Mouse (Mus musculus) heart, embryonic 10.5 days (tissue): ENCODE results near the gene Mecp2. TPM values are rescaled to one million over a fixed set of nuclear protein-coding genes. Genes with fewer than 3 reads are reported as not detected.
"Not testable (repeated sequence)": the region's sequence is repeated elsewhere in the genome, so short reads cannot be mapped to it uniquely, and the experiment has no call there.

ENCODE experiments used
- DNase-seq: peaks from one replicate; pipeline ENCODE4 v3.0.0-alpha.2; 2017; ENCODE audit warnings: low spot score
- H3K27ac ChIP-seq: fragments of 300-500 bp; sonication (generic); 2 replicates; pipeline ENCODE4 v1.5.1; 2016; ENCODE audit warnings: mild to moderate bottlenecking
- H3K27me3 ChIP-seq: fragments of 300-500 bp; sonication (generic); 2 replicates; pipeline ENCODE4 v1.6.1; 2016; ENCODE audit warnings: mild to moderate bottlenecking; ENCODE audit not compliant: poor library complexity, insufficient read depth, severe bottlenecking
- H3K36me3 ChIP-seq: fragments of 300-500 bp; sonication (generic); 2 replicates; pipeline ENCODE4 v1.6.1; 2016; ENCODE audit warnings: mild to moderate bottlenecking, moderate library complexity
- H3K4me1 ChIP-seq: fragments of 300-500 bp; sonication (generic); 2 replicates; pipeline ENCODE4 v1.6.1; 2016; ENCODE audit warnings: mild to moderate bottlenecking
- H3K4me3 ChIP-seq: fragments of 300-500 bp; sonication (generic); 2 replicates; pipeline ENCODE4 v1.5.1; 2016; ENCODE audit warnings: mild to moderate bottlenecking, moderate library complexity
- H3K9me3 ChIP-seq: fragments of 300-500 bp; sonication (generic); 2 replicates; pipeline ENCODE4 v1.6.1; 2016; ENCODE audit warnings: mild to moderate bottlenecking, moderate library complexity
- WGBS: fragments of 180-500 bp; shearing (Covaris S2); methylation state at CpG from one replicate; pipeline ENCODE4 v1.1.7; 2016; 5-methylcytosine and 5-hydroxymethylcytosine counted together
- polyA plus RNA-seq: library from polyadenylated mRNA; unstranded; fragments of >200 nt; fragmentation: Nextera tagmentation; extraction: Ambion mirVana; gene quantifications from 2 replicates; pipeline ENCODE4 v1.2.1, GENCODE M21; 2016

The Mecp2 gene
- 11.3 and 13.1 TPM in 2 replicates for polyA plus RNA-seq

DNA sequence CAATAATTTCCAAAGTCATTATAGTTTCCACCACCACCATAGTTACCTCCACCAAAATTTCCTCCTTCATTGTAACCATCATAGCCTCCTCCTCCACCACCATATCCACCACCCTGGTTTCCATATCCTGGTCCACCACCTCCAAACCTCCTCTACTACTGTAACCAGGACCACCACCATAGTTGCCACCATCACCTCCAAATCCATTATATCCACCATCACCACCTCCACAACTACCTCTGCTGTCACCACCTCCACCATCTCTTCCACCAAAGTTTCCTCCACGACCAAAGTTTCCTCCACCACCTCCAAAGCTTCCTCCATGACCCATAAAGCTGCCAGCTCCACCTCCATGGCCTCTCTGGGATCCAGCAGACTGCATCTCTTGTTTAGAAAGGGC, at the start of gene Mecp2:
Mecp2 (minus strand) TSS at position 101 of the 400 bp plus-strand sequence.
- not testable (repeated sequence) for H3K9me3 ChIP-seq, H3K4me3 ChIP-seq, DNase-seq, H3K27ac ChIP-seq, H3K4me1 ChIP-seq, H3K36me3 ChIP-seq, H3K27me3 ChIP-seq
- WGBS: 41% methylated on average over 1 of the region's 1 CpGs

- 89% methylated on average over 17 of the region's 17 CpGs for WGBS
- Histone ChIP-seq H3K4me3 (no peak within 1 kb of the TSS), H3K27me3 (no peaks in the 10 kb centered on the region), H3K4me1 (no peaks in the 10 kb centered on the region), H3K27ac (no peak within 1 kb of the TSS), H3K36me3 (no peaks in the 10 kb centered on the region), H3K9me3 (no peaks in the 10 kb centered on the region)
- DNase-seq: no peak
Observed at GRCm38 (mm10) chrX:74176959-74177358, 41.8 kb upstream of the Mecp2 start, which contains the start of gene Tktl1. Tktl1 (plus strand) TSS chrX:74177259.

DNA sequence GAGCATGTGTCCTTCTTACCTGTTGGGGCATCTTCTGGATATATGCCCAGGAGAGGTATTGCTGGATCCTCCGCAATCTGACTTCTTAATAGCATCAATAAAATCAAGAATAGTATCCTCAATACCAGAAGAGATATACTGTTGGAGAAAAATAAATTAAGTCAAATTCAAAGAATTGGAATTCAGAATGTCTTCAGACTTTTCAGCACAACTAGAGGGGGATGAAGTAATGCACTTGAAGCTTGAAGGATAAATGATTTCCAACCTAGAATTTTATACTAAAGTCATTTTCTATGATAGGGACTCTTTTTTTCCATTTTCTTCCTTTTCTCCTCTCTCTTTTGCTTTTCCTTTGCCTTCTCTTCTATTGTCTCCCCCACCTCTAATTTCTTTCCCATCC, 32.6 kb upstream of the Mecp2 start, which contains the start of gene Tex28:
Tex28 (minus strand) TSS at position 101 of the 400 bp plus-strand sequence.
- Histone ChIP-seq H3K9me3 (no peaks in the 10 kb centered on the region), H3K27me3 (no peaks in the 10 kb centered on the region), H3K4me3 (no peak within 1 kb of the TSS), H3K4me1 (no peaks in the 10 kb centered on the region), H3K36me3 (no peaks in the 10 kb centered on the region), H3K27ac (no peak within 1 kb of the TSS)
- 92% methylated on average over 1 of the region's 1 CpGs for WGBS
- DNase-seq: no peak

DNA sequence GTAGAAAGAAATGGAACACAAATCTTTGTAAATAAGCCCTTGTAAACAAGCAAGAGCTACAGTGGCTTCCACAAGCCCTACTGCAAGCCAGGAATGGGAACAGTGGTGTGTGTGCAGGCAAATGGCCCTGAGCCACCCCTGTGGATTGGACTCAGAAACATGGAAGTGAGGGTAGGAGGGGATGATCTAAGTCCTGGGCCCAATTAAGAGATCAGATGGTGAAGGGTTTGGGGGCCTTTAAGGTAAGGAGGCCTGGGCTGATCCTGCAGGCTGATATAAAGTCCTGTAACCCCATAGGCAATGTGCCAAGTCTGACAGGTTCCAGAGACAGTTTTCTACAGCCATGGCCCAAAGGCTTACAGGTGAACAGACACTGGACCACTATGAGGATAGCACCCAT, 8.0 kb downstream of the Mecp2 start, which contains the start of gene Opn1mw:
Opn1mw (plus strand) TSS at position 301 of the 400 bp plus-strand sequence.
- H3K4me3 ChIP-seq: no peak within 1 kb of the TSS
- no peak for DNase-seq
- no peaks in the 10 kb centered on the region for H3K9me3 ChIP-seq
- no peaks in the 10 kb centered on the region for H3K36me3 ChIP-seq
- no peak within 1 kb of the TSS for H3K27ac ChIP-seq
- H3K4me1 ChIP-seq: no peaks in the 10 kb centered on the region
- peaks cover 4% of the 10 kb centered on the region; the same call in 1 of the 2 replicates for H3K27me3 ChIP-seq

DNA sequence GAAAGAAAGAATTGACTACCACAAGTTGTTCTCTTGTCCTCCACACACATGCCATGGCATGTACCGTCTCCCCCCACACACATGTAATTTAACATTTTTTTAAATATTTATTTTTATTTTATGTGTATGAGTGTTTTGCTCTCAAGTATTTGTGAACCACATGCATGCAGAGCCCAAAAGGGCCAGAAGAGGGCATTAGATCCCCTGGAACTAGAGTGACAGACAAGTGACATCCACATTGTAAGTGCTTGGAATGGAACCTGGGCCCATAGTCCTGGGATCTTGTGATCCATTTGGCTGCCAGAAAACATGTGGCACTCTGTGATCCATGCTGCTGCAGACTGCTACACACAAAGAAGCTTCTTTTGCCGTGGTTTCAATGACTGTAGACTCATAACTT, 10.2 kb downstream of the Mecp2 start:
- no peak overlapping the region for H3K4me3 ChIP-seq
- 60% methylated on average over 2 of the region's 2 CpGs for WGBS
- no peak overlapping the region for H3K27ac ChIP-seq
- no peaks in the 10 kb centered on the region for H3K36me3 ChIP-seq
- no peaks in the 10 kb centered on the region for H3K9me3 ChIP-seq
- peaks cover 4% of the 10 kb centered on the region; the same call in 1 of the 2 replicates for H3K27me3 ChIP-seq
- DNase-seq: no peak
- H3K4me1 ChIP-seq: no peaks in the 10 kb centered on the region

DNA sequence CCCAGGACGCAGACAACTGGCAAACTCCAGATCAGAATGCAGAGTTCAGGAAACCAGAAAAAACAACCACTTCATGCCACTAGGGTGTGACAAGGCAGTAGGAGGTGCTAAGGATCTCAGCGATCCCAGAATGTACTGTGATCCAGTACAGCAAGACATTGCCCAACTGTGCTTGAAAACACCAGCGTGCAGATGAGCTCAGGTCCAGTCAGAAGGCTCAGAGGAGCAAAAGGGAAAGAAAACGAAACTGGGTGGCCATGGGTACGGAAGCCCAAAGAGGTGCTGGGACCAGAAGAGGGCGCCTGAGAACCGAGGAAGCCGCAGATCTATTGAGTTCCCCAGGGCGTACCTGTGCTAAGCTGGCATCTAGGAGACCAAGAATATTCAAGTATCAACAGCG, 19.7 kb downstream of the Mecp2 start:
- no peaks in the 10 kb centered on the region for H3K9me3 ChIP-seq
- no peaks in the 10 kb centered on the region for H3K36me3 ChIP-seq
- 25% methylated on average over 10 of the region's 10 CpGs for WGBS
- H3K4me1 ChIP-seq: no peaks in the 10 kb centered on the region
- no peak overlapping the region for H3K27ac ChIP-seq
- peak; percentile 75 for DNase-seq
- no peaks in the 10 kb centered on the region for H3K27me3 ChIP-seq
- peak overlapping the region; percentile 40 for H3K4me3 ChIP-seq

DNA sequence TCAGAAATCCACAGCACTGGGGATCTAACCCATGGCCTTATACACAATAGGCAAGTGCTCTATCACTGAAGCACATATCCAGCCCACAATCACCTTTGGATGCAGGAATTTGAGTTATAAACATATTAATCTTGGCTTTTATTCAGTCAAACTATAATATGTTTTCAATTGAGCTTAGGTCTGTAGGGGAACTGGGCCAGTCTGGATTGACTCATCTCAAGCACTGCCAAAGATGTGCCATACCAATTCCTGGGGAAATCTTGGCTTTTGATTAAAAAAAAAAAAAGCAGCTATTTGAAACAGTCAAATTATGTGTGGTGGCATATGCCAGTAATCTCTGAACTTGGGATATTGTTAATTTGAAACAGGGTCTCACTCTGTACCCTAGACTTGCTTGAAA, 21.1 kb downstream of the Mecp2 start:
- H3K4me3 ChIP-seq: no peak overlapping the region
- H3K9me3 ChIP-seq: no peaks in the 10 kb centered on the region
- no peak for DNase-seq
- H3K27me3 ChIP-seq: 0 out of 2 replicates have a peak, but pooled peaks cover 1% of the 10 kb centered on the region
- no peaks in the 10 kb centered on the region for H3K36me3 ChIP-seq
- no peaks in the 10 kb centered on the region for H3K4me1 ChIP-seq
- no peak overlapping the region for H3K27ac ChIP-seq

GRCm38 (mm10) chrX:74108747-74109146, 26.4 kb downstream of the Mecp2 start:
- Histone ChIP-seq H3K9me3 (no peaks in the 10 kb centered on the region), H3K4me3 (no peak overlapping the region)
- 41% methylated on average over 3 of the region's 3 CpGs for WGBS

DNA sequence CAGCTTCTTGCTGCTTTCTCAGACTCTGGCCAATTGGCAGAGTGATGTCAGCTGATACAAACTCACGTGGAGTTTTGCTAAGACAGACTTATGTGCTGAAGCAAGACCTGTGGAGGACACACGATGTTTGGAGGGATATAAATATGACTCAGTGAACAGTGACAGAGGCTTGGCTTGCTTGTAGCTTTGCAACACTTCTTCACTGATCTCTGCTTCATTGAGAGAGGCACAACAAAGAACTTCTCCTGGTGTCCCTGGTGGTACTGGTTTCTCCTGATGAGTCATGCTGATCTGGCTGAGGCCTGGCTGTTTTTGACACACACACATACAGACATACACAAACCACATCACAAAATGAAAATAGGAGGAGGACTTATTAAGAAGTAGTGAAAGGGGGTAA, 29.2 kb downstream of the Mecp2 start:
- DNase-seq: no peak
- Histone ChIP-seq H3K27ac (no peak overlapping the region), H3K36me3 (no peaks in the 10 kb centered on the region), H3K4me3 (no peak overlapping the region), H3K9me3 (no peaks in the 10 kb centered on the region), H3K4me1 (no peaks in the 10 kb centered on the region), H3K27me3 (0 out of 2 replicates have a peak, but pooled peaks cover 7% of the 10 kb centered on the region)
- WGBS: 45% methylated on average over 2 of the region's 2 CpGs

More at GRCm38 (mm10) chrX:74108747-74109146, 26.4 kb downstream of the Mecp2 start:
- 0 out of 2 replicates have a peak, but pooled peaks cover 7% of the 10 kb centered on the region for H3K27me3 ChIP-seq
- no peak for DNase-seq
- H3K27ac ChIP-seq: no peak overlapping the region
- H3K4me1 ChIP-seq: no peaks in the 10 kb centered on the region
- no peaks in the 10 kb centered on the region for H3K36me3 ChIP-seq

GRCm38 (mm10) chrX:74103457-74104188, 31.5 kb downstream of the Mecp2 start:
- Histone ChIP-seq H3K27ac (0 out of 2 replicates have a peak overlapping the region, but pooled peaks have one; percentile 29), H3K36me3 (no peaks in the 10 kb centered on the region), H3K9me3 (no peaks in the 10 kb centered on the region), H3K4me3 (no peak overlapping the region), H3K4me1 (no peaks in the 10 kb centered on the region), H3K27me3 (0 out of 2 replicates have a peak, but pooled peaks cover 2% of the 10 kb centered on the region)
- DNase-seq: no peak
- WGBS: 44% methylated on average over 4 of the region's 4 CpGs

DNA sequence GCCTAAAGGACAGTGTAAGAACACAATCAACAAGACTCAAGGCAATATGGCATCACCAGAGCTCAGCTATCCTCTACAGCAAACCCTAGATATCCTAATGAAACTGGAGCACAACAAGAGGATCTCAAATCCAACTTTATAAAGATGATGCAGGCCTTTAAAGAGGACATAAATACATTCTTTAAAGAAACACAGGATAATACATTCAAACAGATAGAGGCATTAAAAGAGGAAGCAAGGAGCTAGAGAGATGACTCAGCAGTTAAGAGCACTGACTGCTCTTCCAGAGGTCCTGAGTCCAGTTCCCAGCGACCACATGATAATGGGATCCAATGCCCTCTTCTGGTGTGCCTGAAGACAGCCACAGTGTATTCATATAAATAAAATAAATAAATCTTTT, 40.0 kb downstream of the Mecp2 start:
- H3K36me3 ChIP-seq: no peaks in the 10 kb centered on the region
- H3K4me1 ChIP-seq: no peaks in the 10 kb centered on the region
- H3K27me3 ChIP-seq: 0 out of 2 replicates have a peak, but pooled peaks cover 4% of the 10 kb centered on the region
- no peaks in the 10 kb centered on the region for H3K9me3 ChIP-seq
- WGBS: 78% methylated on average over 1 of the region's 1 CpGs
- no peak overlapping the region for H3K4me3 ChIP-seq
- H3K27ac ChIP-seq: no peak overlapping the region
- DNase-seq: no peak

GRCm38 (mm10) chrX:74085601-74086038, 49.5 kb downstream of the Mecp2 start:
- DNase-seq: peak; percentile 98
- Histone ChIP-seq H3K27me3 (peaks cover 13% of the 10 kb centered on the region; the same call in 1 of the 2 replicates), H3K4me3 (peak overlapping the region; percentile 70), H3K9me3 (no peaks in the 10 kb centered on the region), H3K4me1 (no peaks in the 10 kb centered on the region), H3K27ac (peak overlapping the region; percentile 96), H3K36me3 (no peaks in the 10 kb centered on the region)
- 9% methylated on average over 23 of the region's 27 CpGs for WGBS

GRCm38 (mm10) chrX:74084946-74085498, 50.1 kb downstream of the Mecp2 start:
- DNase-seq: peak; percentile 89
- WGBS: 14% methylated on average over 38 of the region's 56 CpGs
- H3K4me1 ChIP-seq: no peaks in the 10 kb centered on the region

More at GRCm38 (mm10) chrX:74084946-74085498, 50.1 kb downstream of the Mecp2 start:
- no peaks in the 10 kb centered on the region for H3K9me3 ChIP-seq
- H3K27ac ChIP-seq: peak overlapping the region; percentile 96
- H3K4me3 ChIP-seq: peak overlapping the region; percentile 70
- no peaks in the 10 kb centered on the region for H3K36me3 ChIP-seq
- peaks cover 13% of the 10 kb centered on the region; the same call in 1 of the 2 replicates for H3K27me3 ChIP-seq
